Mouse (Mus musculus): Measurements from ENCODE around the gene Bri3. TPM values are rescaled to one million over a fixed set of nuclear protein-coding genes. Genes with fewer than 3 reads are reported as not detected.

Gene Bri3
- polyA plus RNA-seq, 1 experiment from 2014 or later: 135 TPM

DNA sequence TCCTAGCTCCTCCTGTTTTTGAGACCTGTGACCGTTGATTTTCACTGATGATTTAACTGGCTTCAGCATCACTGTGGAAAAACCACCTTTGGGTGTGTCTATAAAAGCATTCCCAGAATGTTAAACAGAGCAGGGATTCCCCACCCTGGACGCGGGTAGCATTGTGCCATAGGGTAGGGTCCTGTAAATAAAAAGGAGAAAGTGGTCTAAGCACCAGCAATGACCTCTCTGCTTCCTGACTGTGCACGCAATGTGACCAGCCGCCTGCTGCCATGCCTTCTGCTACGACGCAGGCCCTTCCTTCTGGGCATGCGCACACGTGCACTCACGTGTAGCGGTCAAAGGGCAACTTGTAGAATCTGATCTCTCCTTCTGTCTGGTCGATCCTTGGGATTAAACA is 174.2 kb downstream of the Bri3 start:
- ATAC-seq (ENCODE audit: insufficient number of reproducible peaks, insufficient read depth, low FRiP score, low read depth): no peak
- 83% methylated on average over 12 of the region's 12 CpGs for WGBS
- H3K4me3 ChIP-seq (ENCODE audit: low read depth, low read length): no peak overlapping the region

DNA sequence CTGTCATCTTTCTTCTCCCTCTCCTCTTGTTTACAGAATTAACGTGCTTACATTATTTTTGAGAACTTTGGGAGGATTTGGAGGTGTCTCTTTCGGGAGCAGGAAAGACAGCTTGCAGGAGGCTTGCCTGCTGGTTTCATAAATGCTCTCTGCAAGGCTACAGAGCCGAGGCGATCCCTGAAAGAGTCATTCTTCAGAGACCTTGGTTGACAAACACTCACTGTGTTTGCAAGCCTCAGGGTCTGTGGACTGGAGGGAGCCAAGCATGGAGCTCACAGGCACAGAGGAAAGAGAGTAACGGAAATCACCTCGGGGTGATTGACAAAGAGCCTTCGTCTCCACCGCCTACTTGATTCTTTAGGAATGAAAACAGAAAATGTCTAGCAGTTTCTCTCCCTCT is 175.8 kb downstream of the Bri3 start:
- no peaks in the 10 kb centered on the region for H3K27me3 ChIP-seq (ENCODE audit: control insufficient read depth, insufficient read depth, low read length)
- ATAC-seq (ENCODE audit: insufficient number of reproducible peaks, insufficient read depth, low FRiP score, low read depth): no peak
- no peak overlapping the region for H3K4me2 ChIP-seq (replicated peaks; ENCODE audit: low read depth, low read length)
- no peak overlapping the region for H3K27ac ChIP-seq (ENCODE audit: low read length)
- H3K36me3 ChIP-seq (ENCODE audit: control insufficient read depth, insufficient read depth, low read length): no peaks in the 10 kb centered on the region
- H3K4me1 ChIP-seq (ENCODE audit: control insufficient read depth, insufficient read depth, low read length): no peaks in the 10 kb centered on the region
- WGBS: 59% methylated on average over 8 of the region's 8 CpGs
- no peak overlapping the region for H3K4me3 ChIP-seq (ENCODE audit: low read depth, low read length)
- H3K9me3 ChIP-seq (ENCODE audit: control insufficient read depth, low read depth, low read length): no peaks in the 10 kb centered on the region
- H3K9ac ChIP-seq (replicated peaks; ENCODE audit: low read depth, low read length): no peak overlapping the region

More for the DNA sequence above, 174.2 kb downstream of the Bri3 start:
- H3K36me3 ChIP-seq (ENCODE audit: control insufficient read depth, insufficient read depth, low read length): no peaks in the 10 kb centered on the region
- H3K9ac ChIP-seq (replicated peaks; ENCODE audit: low read depth, low read length): no peak overlapping the region
- no peak overlapping the region for H3K27ac ChIP-seq (ENCODE audit: low read length)
- H3K4me2 ChIP-seq (replicated peaks; ENCODE audit: low read depth, low read length): no peak overlapping the region
- no peaks in the 10 kb centered on the region for H3K9me3 ChIP-seq (ENCODE audit: control insufficient read depth, low read depth, low read length)
- no peaks in the 10 kb centered on the region for H3K27me3 ChIP-seq (ENCODE audit: control insufficient read depth, insufficient read depth, low read length)
- H3K4me1 ChIP-seq (ENCODE audit: control insufficient read depth, insufficient read depth, low read length): no peaks in the 10 kb centered on the region

DNA sequence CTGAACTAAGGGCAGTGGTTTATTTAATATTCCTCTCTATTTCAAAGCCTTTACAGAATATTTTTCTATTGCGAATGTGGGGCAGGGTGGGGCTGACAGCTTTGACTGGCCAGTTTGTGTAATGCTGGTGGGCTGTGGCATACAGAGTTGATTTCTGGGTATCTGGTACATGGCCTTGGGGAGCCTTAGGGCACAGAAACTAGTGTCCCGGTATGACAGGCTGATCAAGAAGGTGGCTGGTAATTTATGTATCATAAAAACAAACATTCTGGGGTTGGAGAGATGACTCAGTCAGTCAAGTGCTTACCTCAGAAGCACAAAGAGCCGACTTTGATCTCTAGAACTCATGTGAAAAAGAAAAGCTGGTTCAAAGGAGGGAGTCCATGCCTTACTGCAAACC is 182.5 kb downstream of the Bri3 start:
- H3K4me1 ChIP-seq (ENCODE audit: control insufficient read depth, insufficient read depth, low read length): no peaks in the 10 kb centered on the region
- no peaks in the 10 kb centered on the region for H3K27me3 ChIP-seq (ENCODE audit: control insufficient read depth, insufficient read depth, low read length)
- ATAC-seq (ENCODE audit: insufficient number of reproducible peaks, insufficient read depth, low FRiP score, low read depth): no peak
- 44% methylated on average over 3 of the region's 3 CpGs for WGBS
- H3K9ac ChIP-seq (replicated peaks; ENCODE audit: low read depth, low read length): no peak overlapping the region
- no peaks in the 10 kb centered on the region for H3K9me3 ChIP-seq (ENCODE audit: control insufficient read depth, low read depth, low read length)
- no peak overlapping the region for H3K27ac ChIP-seq (ENCODE audit: low read length)
- H3K4me3 ChIP-seq (ENCODE audit: low read depth, low read length): no peak overlapping the region
- H3K4me2 ChIP-seq (replicated peaks; ENCODE audit: low read depth, low read length): no peak overlapping the region
- no peaks in the 10 kb centered on the region for H3K36me3 ChIP-seq (ENCODE audit: control insufficient read depth, insufficient read depth, low read length)

DNA sequence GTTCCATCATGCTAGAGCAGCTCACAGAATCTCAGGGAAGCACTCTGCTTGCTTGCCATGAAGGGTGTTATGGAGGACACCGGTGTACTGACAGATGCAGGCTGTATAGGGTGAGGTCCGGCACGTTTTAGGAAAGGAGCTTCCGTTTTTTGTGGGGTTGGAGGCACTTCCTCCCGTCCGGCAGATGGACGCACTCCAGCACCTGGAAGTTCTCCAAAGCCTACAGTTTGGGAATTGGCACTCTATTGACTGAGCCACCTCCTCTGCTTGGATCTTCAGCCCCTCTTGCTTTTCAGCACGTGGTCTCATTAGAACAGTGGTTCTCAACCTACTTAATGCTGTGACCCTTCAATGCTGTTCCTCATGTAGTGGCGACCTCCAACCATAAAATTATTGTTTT is 183.6 kb downstream of the Bri3 start:
- Histone ChIP-seq H3K9me3 (ENCODE audit: control insufficient read depth, low read depth, low read length) (no peaks in the 10 kb centered on the region), H3K27me3 (ENCODE audit: control insufficient read depth, insufficient read depth, low read length) (no peaks in the 10 kb centered on the region), H3K27ac (ENCODE audit: low read length) (no peak overlapping the region), H3K4me2 (replicated peaks; ENCODE audit: low read depth, low read length) (no peak overlapping the region), H3K9ac (replicated peaks; ENCODE audit: low read depth, low read length) (no peak overlapping the region), H3K36me3 (ENCODE audit: control insufficient read depth, insufficient read depth, low read length) (no peaks in the 10 kb centered on the region), H3K4me3 (ENCODE audit: low read depth, low read length) (no peak overlapping the region), H3K4me1 (ENCODE audit: control insufficient read depth, insufficient read depth, low read length) (no peaks in the 10 kb centered on the region)
- no peak for ATAC-seq (ENCODE audit: insufficient number of reproducible peaks, insufficient read depth, low FRiP score, low read depth)
- WGBS: 67% methylated on average over 9 of the region's 9 CpGs

DNA sequence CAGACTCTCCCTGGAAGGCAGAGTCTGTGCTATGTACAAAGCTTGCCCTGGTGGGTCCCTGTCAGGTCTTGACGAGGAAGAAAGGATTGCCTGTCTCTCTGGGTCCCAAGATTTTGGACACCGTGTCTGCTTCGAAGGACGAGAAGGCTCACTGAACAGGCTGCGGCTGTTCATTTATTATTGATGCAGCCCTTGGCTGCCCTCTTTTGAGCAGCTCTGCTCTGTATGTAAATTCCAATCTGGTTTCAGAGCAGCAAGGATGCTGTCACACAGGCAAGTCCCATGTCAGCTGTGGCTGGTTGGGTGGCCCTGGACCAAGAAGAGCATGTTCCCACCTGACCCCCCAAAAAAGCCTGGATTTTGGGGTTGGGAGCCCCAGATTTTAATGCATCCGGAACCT is 187.2 kb downstream of the Bri3 start:
- H3K27me3 ChIP-seq (ENCODE audit: control insufficient read depth, insufficient read depth, low read length): no peaks in the 10 kb centered on the region
- H3K9me3 ChIP-seq (ENCODE audit: control insufficient read depth, low read depth, low read length): no peaks in the 10 kb centered on the region
- H3K36me3 ChIP-seq (ENCODE audit: control insufficient read depth, insufficient read depth, low read length): no peaks in the 10 kb centered on the region
- H3K4me2 ChIP-seq (replicated peaks; ENCODE audit: low read depth, low read length): no peak overlapping the region
- no peak overlapping the region for H3K4me3 ChIP-seq (ENCODE audit: low read depth, low read length)
- no peak for ATAC-seq (ENCODE audit: insufficient number of reproducible peaks, insufficient read depth, low FRiP score, low read depth)
- H3K9ac ChIP-seq (replicated peaks; ENCODE audit: low read depth, low read length): no peak overlapping the region
- H3K27ac ChIP-seq (ENCODE audit: low read length): no peak overlapping the region
- WGBS: 70% methylated on average over 6 of the region's 6 CpGs
- H3K4me1 ChIP-seq (ENCODE audit: control insufficient read depth, insufficient read depth, low read length): no peaks in the 10 kb centered on the region

DNA sequence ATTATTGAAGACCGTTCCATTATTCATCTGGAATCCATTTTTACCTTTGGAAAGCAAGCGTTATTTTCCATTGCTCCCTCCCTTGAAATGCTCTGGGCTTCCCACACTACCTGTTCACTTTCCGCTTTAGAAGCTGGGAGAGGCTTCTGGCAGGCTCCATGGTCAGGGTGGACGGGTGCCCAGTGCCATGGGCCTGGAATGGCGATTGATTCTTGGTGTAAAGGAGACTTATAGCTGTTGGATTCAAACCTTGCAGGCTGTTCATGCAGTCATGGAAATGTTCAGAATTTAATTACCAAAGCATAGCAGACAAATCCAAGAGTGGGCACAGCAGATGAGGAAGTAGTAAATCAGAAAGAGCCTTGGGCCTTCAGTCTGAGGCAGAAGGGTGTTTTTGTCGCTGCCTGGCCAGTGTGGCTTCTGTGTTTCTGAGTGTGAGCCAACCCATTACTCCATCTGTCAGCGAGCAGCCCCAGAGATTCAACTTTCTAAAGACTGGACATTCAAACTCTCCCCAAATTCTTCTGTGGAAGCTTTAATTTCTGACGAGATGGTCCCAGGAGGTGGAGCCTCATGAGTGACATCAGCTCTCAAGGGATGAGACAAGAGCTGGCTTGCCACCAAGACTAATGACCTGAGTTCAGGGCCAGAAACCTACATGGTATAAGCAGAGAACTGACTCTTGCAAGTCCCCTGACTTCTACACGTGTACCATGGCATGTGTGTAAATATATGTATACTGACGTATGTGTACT is 195.2 kb downstream of the Bri3 start:
- no peaks in the 10 kb centered on the region for H3K9me3 ChIP-seq (ENCODE audit: control insufficient read depth, low read depth, low read length)
- no peaks in the 10 kb centered on the region for H3K36me3 ChIP-seq (ENCODE audit: control insufficient read depth, insufficient read depth, low read length)
- H3K9ac ChIP-seq (replicated peaks; ENCODE audit: low read depth, low read length): no peak overlapping the region
- WGBS: 76% methylated on average over 10 of the region's 10 CpGs
- no peaks in the 10 kb centered on the region for H3K27me3 ChIP-seq (ENCODE audit: control insufficient read depth, insufficient read depth, low read length)
- no peak for ATAC-seq (ENCODE audit: insufficient number of reproducible peaks, insufficient read depth, low FRiP score, low read depth)
- no peak overlapping the region for H3K27ac ChIP-seq (ENCODE audit: low read length)
- no peak overlapping the region for H3K4me2 ChIP-seq (replicated peaks; ENCODE audit: low read depth, low read length)
- H3K4me3 ChIP-seq (ENCODE audit: low read depth, low read length): no peak overlapping the region
- no peaks in the 10 kb centered on the region for H3K4me1 ChIP-seq (ENCODE audit: control insufficient read depth, insufficient read depth, low read length)

DNA sequence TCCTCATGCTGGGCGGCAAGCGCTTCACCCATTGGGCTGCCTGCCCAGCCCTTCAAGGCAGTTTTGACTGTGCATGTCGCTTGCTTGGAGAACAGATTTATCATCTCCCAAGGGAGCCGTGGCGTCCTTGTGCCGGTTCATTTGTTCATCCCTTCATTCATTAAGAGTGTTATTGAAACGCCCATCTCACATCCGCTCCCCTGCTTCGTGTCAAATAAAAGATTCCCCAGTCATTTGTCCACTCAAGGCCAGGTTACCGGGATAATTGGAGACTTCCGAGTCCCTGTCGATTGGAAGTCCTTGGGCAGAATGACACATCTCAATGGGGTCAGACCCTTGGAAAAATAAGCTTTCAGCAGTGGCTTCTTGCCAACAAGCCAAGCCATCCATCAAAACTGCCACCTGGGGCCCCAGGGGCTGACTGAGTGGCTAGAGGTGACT is 197.6 kb downstream of the Bri3 start:
- no peaks in the 10 kb centered on the region for H3K4me1 ChIP-seq (ENCODE audit: control insufficient read depth, insufficient read depth, low read length)
- no peak overlapping the region for H3K9ac ChIP-seq (replicated peaks; ENCODE audit: low read depth, low read length)
- WGBS: 53% methylated on average over 12 of the region's 12 CpGs
- H3K27ac ChIP-seq (ENCODE audit: low read length): no peak overlapping the region
- no peak for ATAC-seq (ENCODE audit: insufficient number of reproducible peaks, insufficient read depth, low FRiP score, low read depth)
- H3K4me2 ChIP-seq (replicated peaks; ENCODE audit: low read depth, low read length): no peak overlapping the region
- H3K27me3 ChIP-seq (ENCODE audit: control insufficient read depth, insufficient read depth, low read length): no peaks in the 10 kb centered on the region
- H3K36me3 ChIP-seq (ENCODE audit: control insufficient read depth, insufficient read depth, low read length): no peaks in the 10 kb centered on the region
- H3K4me3 ChIP-seq (ENCODE audit: low read depth, low read length): no peak overlapping the region
- H3K9me3 ChIP-seq (ENCODE audit: control insufficient read depth, low read depth, low read length): no peaks in the 10 kb centered on the region

DNA sequence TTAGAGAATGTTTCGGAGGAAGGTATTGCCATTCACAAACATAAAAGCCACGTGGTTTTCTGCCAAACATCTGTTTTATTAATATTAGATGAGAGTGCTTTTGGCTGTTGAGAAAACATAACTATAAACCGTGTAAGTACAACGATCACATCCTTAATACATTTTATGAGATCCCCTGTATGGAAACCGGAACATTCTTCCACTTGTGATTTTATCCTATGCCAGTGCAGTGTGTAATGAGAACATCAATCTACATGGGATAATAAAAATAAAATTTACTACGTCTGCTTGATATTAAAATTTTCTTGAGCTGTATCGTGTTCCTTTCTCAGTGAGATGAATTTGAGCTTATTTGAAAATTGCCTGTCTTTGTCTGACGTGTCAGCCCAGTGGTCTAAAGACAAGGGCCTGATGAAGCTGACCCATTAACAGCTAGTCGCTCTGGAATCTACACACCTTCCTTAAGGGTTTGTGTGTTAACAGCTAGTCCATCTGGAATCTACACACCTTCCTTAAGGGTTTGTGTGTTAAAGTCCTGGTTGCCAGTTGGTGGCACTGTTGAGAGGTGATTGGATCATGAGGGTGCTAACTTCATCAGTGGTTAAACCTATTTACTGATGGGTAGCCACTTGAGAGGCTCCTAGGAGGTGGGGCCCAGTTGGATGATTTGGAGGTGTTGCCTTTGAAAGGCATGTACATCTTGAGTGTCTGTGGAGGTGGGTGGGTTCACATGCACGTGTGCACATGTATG is 202.4 kb downstream of the Bri3 start:
- Histone ChIP-seq H3K27ac (ENCODE audit: low read length) (no peak overlapping the region), H3K27me3 (ENCODE audit: control insufficient read depth, insufficient read depth, low read length) (no peaks in the 10 kb centered on the region), H3K36me3 (ENCODE audit: control insufficient read depth, insufficient read depth, low read length) (no peaks in the 10 kb centered on the region), H3K4me2 (replicated peaks; ENCODE audit: low read depth, low read length) (no peak overlapping the region), H3K4me1 (ENCODE audit: control insufficient read depth, insufficient read depth, low read length) (no peaks in the 10 kb centered on the region), H3K9me3 (ENCODE audit: control insufficient read depth, low read depth, low read length) (no peaks in the 10 kb centered on the region), H3K9ac (replicated peaks; ENCODE audit: low read depth, low read length) (no peak overlapping the region), H3K4me3 (ENCODE audit: low read depth, low read length) (no peak overlapping the region)
- no peak for ATAC-seq (ENCODE audit: insufficient number of reproducible peaks, insufficient read depth, low FRiP score, low read depth)
- WGBS: 77% methylated on average over 10 of the region's 10 CpGs
